Mouse (Mus musculus) adrenal gland, postnatal 4 days (tissue): ENCODE data around the gene Pidd1. TPM values are rescaled to one million over a fixed set of nuclear protein-coding genes. Genes with fewer than 3 reads are reported as not detected.

Experiments used
- DNase-seq, 2 experiments: peaks; one replicate each; pipeline ENCODE4 v3.0.0; 2021 to 2022; ENCODE audit warnings: low spot score in 2 of 2, mixed read lengths in 2 of 2
- total RNA-seq, 2 experiments: library from RNA; stranded (reverse); gene quantifications; 2 replicates each; pipeline ENCODE4 v1.2.3; 2021

Gene Pidd1
- total RNA-seq, 2 experiments from 2014 or later: 8.4 to 12.6 TPM

DNA sequence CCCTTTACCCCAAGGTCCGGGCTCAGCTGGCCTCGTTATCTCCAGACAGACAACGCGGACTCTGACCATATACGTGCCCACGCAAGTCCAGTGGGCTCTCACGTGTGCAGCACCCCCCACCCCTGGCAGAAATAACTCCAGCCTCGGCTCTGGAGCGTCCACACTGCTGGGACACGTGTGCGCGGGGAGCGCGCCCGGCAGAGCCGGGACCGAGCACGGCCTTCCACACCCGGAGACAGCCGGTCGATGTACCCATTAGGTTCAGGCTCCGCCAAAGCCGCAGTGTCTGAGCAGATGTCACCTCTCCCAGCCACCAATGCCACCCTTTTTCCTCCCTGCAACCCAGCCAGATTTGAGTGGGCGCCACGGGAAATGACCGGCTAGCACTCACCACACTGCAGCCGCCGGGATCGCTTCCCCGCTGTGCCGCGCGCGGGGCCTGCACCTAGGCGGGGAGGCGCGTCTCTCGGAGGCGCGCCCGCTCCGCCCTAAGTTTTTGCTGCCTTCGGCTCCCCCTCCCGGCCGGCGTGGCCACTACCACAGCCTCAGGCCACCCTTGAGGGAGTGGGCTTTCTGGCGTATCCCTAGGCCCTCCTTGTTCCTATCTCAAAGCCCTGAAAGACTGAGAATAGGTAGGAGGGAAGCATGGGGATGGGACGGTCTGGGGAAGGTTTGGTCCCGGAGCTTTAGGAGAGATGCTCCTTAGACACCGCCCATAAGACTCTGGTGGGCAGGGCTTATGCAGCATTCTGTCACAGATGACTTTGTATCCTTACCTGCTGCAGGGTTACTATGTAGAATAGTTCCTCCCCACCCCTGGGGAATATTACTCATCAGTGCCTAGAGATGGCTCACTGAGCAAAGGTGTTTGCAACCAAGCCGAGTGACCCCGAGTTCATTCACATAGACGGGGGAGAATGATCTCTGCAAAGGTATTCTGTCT is 6.4 kb downstream of the Pidd1 start, which contains the start of gene Slc25a22:
Slc25a22 (minus strand) TSS at position 715 of the 943 bp plus-strand sequence.
- peak; percentile 64 to 70 for DNase-seq

DNA sequence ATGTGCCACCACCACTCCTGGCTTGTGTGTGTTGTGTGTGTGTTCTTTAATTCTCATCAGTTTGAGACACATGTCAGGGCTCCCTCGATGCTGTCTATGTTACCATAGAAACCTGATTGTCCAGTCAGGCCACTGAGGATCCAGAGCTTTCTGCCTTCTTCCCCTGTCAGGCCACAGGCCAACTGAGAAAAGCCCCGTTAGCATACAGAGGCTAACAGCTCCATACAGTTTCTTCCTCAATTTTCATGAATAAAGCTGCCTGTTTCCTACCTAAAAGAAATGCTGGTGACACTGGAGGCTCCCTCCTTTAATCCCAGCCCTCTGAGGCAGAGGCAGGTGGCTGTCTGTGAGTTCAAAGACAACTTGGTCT is 7.3 kb downstream of the Pidd1 start:
- DNase-seq: no peak

DNA sequence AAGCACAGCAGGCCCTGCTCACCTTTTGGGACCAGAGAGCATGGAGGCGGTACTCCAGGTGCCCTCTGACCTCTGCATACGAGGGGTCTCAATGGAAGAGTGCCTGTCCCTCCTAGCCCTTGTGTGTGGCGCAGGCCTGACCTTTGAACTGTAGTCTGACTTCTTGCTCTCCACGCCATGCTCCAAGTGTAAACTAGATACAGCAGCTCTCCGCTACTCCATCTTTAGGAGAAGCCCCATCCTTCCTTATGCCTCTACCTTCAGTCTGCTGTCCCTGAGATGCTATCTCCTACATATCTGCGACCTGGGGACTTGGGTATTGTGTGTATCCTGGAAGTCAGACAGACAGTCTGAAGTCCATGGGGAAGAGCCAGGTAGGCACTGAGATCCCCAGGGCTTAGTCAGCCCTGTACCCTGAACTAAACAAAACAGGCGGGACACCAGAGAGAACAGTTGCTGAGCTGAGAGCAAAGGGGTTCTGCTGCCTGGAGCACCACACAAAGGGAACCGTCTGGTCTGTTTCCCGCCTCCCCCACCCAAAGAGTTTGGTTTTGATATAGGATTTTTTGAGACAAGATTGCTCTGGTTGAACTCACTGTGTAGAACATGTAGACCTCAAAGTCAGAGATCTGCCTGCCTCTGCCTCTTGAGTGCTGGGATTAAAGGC is 7.8 kb downstream of the Pidd1 start:
- no peak for DNase-seq

DNA sequence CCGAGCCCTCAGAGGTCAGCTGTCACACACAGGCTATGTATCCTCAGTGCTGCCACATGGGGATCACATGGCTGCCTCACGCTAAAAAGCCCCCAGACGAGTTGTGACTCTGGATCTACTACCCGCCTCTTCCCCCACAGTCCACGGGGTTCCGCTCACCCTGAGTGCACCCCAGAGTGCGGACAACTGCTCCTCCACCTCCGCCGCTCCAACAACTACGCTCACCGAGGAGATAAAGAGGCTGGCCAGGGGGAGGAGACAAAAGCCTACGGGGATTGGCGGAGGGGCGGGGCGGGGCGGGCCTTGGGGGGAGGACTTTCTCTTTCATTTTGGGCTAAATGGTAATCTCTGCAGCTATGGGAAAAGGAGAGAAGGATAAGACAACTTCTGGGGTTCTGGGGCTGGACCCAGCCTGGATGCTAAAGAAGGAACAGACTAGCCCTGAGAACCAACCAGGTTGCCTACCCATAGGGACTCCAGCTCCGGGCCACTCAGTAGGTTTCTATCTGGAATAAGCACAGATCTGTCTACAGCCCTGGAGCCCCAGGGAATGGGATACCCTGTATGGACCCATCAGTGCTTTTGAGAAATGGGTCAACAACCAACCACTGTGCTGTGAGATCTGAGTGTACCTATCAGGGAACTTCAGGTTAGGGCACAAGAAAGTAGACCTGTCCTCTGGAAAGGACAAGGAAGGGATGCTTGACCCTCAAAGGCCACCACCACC is 8.5 kb downstream of the Pidd1 start:
- DNase-seq: no peak

DNA sequence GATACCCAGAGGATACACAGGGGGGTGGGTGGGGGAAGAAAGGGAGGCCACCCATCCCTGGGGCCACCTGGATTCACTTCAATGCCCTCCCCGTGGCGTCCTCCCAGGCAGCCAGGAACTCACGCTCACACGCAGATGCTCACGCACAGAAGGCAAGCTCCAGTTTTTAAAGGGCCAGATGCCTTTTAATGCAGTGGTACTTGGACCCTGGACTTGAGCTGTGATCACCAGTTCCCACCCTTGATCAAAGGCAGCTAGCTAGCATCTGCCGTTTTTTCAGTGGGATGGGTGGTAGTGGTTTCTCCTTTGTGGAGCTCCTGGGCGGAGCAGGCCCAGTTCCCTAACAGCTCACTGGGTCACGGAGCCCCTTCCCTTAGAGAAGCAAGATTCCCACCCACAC is 9.4 kb downstream of the Pidd1 start:
- no peak for DNase-seq

DNA sequence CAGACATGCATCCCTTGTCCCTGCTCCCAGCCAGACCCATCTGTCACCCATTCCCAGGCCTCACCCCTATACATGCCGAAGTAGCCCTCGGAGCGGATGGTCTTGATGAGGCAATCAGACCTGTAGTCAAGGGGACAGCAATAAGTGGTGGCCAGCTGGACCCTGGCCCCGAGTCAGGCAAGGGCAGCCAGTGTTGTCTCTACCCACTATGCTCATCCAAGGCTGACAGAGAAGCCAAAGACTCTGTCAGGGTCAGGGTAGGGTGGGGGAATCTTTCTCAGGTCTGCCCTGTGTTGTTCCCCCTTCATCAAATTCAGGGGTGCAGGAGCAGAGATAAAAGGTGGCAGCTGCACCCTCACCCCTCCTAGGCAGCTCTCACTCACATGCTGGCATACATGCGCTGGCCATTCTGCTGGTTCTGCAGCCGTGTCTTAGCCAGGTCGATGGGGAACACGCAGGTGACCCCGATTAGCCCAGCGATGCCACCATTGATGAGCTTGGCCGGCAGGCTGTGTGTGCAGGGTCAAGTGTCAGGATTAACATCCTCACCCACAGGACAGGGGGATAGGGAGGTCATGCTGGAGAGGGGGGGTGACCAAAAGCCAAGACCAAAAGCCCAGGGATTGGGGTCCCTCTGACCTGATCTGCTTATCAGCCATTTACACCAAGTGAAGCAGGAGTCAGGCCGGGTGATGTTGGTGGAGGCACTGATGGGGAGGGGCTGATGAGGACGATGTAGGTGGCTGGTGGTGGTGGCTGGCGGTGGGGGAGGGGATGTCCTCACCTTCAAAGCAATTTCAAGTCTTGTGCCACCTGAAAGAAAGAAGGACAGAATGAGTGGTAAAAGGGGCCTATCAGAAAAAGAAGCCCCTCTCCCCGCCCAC is 10.1 kb downstream of the Pidd1 start:
- DNase-seq: no peak

DNA sequence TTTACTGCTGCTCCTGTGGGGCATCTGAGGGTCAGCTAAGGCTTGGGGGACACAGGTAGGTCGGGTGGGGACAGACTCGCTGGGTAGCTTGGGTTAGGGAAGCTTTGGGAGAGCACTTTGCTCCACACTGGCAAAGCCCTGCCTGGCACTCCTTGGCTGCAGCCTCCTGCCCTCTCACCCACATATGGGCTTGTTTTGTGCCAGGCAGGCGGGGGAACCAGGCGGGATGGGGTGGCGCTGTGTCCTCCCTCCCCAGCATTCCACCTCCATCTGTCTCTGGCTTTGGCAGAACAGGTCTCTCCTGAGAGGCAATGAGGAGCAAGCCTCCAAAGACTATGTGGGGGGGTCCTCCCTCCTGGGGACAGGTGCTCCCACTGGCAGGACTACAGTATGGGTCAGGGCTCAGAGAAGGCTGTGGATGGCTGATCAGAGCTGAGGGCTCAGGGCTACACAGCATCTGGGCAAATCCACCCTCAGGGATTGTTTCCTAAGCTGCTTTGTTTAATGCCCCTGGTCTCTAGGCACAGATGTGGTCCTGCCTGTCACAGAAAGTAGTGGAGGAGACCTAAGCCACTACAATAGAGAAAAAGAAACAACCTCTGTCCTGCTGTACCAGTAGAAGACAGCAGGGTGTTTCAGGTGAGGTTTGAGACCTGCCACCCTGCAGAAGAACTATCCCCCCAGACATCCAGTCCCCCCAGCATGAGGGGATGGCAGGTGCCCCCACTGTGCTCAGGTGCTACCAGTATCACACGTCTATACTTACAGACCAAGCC is 10.9 kb downstream of the Pidd1 start:
- no peak for DNase-seq

DNA sequence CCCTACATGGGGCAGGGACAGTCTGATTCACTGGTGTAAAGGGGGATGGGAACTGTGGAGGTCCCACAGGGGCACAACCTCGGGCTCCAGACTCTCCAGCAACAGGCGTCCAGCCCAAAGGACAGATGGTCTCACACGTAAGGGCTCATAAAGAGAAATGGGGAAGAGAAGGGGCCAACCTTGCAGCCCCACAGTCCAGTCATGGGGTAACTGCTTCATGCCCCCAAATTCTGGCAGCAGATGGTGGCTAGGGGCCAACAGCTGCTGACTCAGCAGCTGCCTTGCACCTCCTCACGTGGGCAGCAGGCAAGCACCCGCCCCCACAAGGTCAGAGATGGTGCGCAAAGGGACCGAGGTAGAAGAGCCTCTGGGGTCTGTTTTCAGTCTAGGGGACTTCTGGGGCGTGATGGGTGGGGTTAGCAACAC is 11.6 kb downstream of the Pidd1 start:
- DNase-seq: peak in 1 of 2 experiments; percentile 46

DNA sequence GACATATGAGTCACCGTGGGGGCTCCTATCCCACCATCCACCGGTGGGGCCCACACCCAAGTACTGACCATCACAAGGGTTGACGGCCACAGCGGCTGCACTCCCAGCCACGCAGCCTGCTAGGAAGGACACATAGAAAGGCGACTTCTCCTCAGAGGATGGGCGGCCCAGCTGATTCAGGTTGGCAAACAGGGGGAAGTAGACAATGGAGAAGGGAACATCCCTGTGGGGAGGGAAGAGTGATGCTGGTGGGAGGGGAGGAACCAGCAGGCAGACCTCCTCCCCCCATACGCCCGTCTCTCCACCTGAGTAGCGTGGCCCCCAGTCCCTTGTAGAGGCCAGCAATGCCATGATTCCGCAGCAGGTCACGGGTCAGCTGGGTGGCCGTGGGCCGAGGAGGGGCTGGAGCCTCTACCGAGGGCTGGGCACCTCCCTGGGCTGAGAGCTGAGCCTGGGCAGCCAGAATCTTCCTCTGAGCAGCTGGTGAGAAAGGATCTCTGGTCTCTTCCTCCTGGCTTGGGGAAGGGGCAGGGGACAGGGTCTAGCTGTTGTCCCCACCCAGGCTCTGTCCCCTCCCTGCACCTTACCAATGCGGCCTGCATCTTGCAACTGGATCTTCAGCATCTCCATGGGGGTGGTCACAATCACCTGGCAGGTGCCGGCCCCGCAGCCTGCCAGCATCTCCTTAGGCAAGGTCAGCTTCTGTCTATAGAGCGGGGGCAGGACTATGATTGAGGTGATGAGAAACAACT is 12.2 kb downstream of the Pidd1 start:
- DNase-seq: no peak

DNA sequence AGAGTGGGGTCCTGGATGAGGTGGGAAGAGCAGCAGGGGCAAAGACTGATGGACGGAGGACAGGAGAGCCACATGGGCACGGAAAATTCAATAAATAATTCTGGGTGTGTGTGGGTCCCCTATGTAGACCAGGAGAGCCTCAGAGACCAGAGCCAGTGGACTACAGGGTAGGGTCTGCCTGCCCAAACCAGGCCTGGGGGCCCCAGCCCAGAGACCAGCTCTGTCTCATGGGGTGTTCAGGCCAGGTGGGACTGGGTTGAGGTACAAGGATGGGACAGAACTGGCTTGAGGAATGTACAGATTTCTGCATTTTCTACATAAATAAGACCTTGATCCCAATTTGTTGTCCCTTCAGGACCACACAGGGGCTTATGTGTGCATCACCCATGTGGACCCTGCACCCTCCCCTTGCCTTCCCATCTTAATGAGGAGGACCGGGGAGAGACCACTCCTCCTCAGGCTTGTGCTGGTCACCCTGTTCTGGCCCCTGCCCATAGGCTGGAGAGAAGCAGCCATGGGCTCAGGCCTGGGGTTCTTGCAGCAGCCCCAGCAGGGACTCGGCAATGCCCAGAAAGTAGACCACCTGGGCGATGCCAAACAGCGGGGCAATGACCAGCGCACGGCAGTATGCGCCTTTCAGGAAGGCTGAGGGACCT is 13.1 kb downstream of the Pidd1 start:
- DNase-seq: no peak

DNA sequence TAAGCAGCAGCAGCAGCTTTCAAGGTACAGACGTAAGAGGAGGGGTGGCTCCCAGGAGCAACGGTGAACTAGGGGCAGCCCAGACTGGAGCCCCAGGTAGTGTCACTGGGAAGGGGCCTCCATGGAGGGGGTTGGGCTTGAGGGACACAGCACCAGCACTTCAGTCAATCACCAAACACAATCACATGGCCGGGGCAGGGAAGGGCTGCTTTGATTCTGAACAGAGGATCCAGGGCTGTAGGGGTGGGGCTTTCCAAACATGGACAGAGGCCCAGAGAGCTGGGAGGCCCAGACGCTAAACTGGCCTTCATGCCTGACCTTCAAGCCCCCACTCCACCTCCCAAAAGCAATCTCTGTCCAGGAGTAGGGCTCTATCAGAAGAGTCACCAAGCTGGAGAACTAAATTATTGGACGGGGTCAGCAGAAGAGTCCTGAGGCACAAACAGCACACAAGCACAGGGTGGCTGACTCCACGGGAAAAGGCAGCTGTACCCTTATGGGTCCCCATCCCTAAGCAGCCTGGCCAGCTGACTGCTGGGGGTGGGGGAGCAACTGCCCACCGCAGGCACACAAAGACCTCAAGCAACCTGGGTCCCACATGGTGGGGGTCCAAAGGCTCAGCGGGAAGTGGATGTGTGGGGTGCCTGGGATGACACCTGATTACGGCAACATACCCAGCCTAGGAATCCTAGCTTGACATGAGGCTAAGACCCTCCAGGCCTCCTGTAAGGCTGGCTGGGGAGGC is 13.8 kb downstream of the Pidd1 start:
- no peak for DNase-seq

DNA sequence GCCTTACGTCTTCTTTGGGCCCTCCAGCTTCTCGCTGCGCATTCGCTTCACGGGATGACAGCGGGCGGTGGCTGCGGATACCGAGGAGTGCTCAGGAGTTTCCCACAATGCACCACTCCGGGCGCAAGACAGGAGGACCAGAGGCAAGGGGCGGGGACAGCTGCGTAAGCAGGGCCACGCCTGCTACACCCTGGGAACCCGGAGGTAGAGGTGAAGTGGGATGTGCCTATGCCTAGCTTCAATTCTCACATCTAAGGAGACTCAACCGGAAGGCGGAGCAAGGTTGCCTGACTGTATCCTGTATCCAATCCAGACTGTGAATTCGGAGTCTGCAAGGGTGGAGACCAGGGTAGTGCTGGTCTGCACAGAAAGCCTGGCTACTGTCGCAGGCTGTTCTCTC is 14.5 kb downstream of the Pidd1 start, which contains the start of gene Cend1:
Cend1 (minus strand) TSS at position 182 of the 400 bp plus-strand sequence.
- no peak for DNase-seq

DNA sequence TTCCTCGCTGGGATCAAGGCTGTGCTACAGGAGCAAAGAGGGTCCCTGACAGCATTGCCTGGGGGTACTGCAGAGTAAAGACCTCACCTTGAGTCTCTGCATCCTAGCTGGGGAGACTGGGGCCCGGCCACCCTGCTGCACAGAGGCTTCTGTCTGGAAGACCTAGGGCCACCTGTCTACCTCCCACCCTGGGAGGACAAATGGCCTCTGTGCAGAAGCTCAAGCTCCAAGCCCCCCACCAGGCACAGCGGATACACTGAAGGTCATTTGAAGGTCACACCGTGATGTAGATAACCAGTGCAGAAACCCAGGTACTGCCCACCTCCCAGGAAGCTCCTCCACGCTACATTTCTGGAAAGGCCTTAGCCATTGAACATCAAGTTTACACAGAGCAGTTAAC is 15.1 kb downstream of the Pidd1 start:
- no peak for DNase-seq

DNA sequence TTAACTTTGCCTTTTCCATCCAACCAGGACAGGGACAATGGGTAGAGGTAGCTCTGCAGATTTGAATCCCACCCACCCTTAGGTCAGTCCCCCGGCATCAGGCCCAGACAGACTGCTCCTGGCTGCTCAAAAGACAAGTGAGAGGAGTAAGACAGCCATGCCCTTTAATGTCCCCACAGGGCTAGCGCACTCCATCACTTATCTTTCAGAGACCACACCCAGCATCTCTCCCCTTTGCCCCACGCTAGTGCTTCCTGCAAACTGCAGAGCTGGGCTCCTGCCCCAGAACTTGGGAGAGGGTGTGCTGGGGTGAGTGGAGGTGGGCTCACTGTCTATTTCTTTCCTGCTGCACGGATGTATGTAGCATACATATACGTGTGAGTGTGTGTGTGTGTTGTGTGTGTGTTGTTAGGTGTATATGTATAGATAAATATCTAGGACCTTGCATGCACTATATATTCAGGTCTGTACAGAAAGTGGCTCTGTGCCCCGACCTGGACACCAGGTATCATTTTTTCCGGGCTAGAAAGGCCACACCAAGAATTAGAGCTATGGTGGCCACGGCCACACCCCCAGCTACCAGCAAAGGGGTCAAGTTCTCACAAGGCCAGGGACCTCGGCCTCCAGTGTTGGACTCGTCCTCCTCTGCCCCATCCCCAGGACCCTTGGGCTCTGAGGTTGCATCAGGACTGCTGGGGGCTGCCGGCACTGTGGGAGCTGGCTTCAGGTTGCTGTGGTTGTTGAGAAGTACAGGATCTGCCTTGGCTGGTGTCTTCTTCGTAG is 16.7 kb downstream of the Pidd1 start:
- DNase-seq: no peak

DNA sequence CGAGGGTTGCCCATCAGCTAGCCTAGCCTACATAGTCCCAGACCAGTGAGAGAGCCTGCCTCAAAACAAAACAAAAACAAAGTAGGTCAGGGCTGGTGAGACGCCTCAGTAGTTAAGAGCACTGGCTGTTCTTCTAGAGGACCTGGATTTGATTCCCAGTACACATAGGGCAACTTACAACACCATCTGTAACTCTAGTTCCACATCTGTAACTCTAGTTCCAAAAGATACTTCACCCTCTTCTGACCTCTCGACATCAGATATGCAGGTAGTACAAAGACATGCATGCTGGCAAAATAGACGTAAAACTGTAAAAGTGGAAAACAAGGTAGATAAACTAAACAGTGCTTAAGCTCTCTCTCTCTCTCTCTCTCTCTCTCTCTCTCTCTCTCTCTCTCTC is 20.0 kb downstream of the Pidd1 start:
- DNase-seq: no peak

DNA sequence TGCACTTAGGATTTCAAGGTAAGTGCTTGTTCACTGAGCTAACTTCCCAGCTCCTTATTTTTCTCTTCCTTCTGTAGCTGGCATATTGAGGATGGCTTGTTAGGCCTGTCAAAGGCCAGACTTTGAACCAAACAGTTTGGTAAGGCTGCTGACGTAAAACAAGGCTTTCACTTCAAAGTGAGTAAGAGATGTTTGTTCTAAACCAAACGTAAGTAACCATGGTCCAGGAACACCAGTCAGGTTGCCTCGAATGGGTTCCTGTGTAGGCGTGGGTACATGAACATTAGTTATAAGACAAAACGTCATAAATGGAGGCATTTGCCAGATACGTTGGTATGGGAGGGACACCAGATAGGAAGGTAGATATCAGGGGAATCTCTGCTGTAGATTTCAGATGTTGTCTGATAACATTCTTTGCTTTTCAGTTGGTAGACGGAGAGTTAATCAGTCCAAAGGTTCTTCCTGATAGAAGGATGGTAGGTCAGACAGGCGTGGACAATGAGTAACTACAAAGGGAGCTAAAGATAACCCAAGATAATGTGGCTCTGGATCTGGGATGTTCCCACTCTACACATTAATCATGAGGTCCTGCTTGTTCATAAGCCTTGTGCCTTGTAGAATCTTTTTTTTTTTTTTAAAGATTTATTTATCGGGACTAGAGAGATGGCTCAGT is 23.7 kb downstream of the Pidd1 start:
- no peak for DNase-seq

DNA sequence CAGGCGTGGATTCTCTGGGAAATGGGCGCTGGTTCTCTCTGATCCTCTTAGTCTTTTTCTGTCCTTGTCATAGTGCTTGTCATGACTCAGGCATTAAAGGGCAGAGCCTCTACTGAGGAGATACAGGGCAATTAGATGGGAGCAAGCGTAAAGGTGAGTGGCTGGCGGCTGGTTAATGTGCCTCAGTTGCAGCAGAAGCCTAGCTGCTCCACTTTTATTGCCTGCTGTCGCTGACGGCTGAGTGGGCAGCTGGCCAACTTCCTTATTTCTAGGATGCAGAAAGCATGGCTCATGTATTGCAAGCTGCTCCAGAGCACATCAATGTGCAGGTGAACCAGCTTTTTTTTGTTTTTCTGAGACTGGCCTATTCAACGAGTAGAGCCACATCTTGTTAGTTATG is 24.9 kb downstream of the Pidd1 start:
- no peak for DNase-seq
